ENCODE assay signal across 17 mouse cellular contexts in genomic region chr2:27209370-27209769, GRCm38 (mm10). TPM values are rescaled to one million over a fixed set of nuclear protein-coding genes. Genes with fewer than 3 reads are reported as not detected.
A peak's percentile ranks its signal among the peaks of the same experiment; 100 is the strongest.
DNase-seq lines count a peak whose midpoint lies in the region; ATAC-seq lines count a peak whose summit lies in the region.
"Had no signal": no experiment of that assay in that cellular context is flagged by ENCODE, and none has a peak within 500 bp of the region (broad histone marks: within the 10 kb centered on the region; RNA-seq: fewer than 3 reads in every experiment).

No protein-coding gene starts in this region.

- no peak overlapping the region for H3K9ac ChIP-seq in kidney, embryonic 16.5 days (replicated peaks; ENCODE audit: low read length)
- H3K9ac ChIP-seq: hindbrain, embryonic 15.5 days; neural tube, embryonic 15.5 days had no signal

- H3K4me1 ChIP-seq in kidney, embryonic 16.5 days (ENCODE audit: insufficient read depth, low read length): peaks cover 12% of the 10 kb centered on the region; the same call in 1 of the 2 replicates
- H3K4me1 ChIP-seq in embryonic facial prominence, embryonic 10.5 days: peaks cover 28% of the 10 kb centered on the region
- peaks cover 89% of the 10 kb centered on the region for H3K4me1 ChIP-seq in limb, embryonic 10.5 days

- no peak overlapping the region for H3K4me2 ChIP-seq in kidney, embryonic 16.5 days (replicated peaks; ENCODE audit: low read depth, low read length)
- H3K4me2 ChIP-seq: hindbrain, embryonic 15.5 days; neural tube, embryonic 15.5 days had no signal

- peak; percentile 39 for DNase-seq in gastrocnemius, postnatal 25 days
- no peak for DNase-seq in gastrocnemius, adult 18-20 months (ENCODE audit: low spot score)
- DNase-seq in kidney, adult 8-10 months: no peak
- DNase-seq in embryonic facial prominence, embryonic 10.5 days (ENCODE audit: low spot score): peak; percentile 16
- DNase-seq in limb, embryonic 10.5 days (ENCODE audit: low spot score): no peak
- no peak for DNase-seq in frontal cortex, postnatal 25 days (ENCODE audit: low spot score in 2 of 2)
- DNase-seq in spleen, postnatal 14 days (ENCODE audit: low spot score in 2 of 2): no peak
- DNase-seq: B cell, adult 2 months; cerebellum, adult 18-20 months had no signal

- no peaks in the 10 kb centered on the region for H3K9me3 ChIP-seq in kidney, embryonic 16.5 days (ENCODE audit: low read length)
- no peaks in the 10 kb centered on the region for H3K9me3 ChIP-seq in embryonic facial prominence, embryonic 10.5 days
- H3K9me3 ChIP-seq in limb, embryonic 10.5 days (replicated peaks): no peaks in the 10 kb centered on the region
- H3K9me3 ChIP-seq: G1E; hindbrain, embryonic 15.5 days; neural tube, embryonic 15.5 days had no signal

- WGBS in kidney, embryonic 16.5 days: 35% methylated on average over 9 of the region's 9 CpGs
- WGBS in embryonic facial prominence, embryonic 10.5 days: 67% methylated on average over 9 of the region's 9 CpGs
- 81% methylated on average over 9 of the region's 9 CpGs for WGBS in limb, embryonic 10.5 days

- no peak overlapping the region; the same call in 1 of the 2 replicates for H3K27ac ChIP-seq in kidney, embryonic 16.5 days (ENCODE audit: low read length)
- H3K27ac ChIP-seq in embryonic facial prominence, embryonic 10.5 days (replicated peaks): peak overlapping the region; percentile 66
- peak overlapping the region; percentile 91 for H3K27ac ChIP-seq in limb, embryonic 10.5 days
- H3K27ac ChIP-seq: hindbrain, embryonic 15.5 days; left cerebral cortex, adult 2 months; neural tube, embryonic 15.5 days had no signal

- 0 out of 2 replicates have a peak, but pooled peaks cover 6% of the 10 kb centered on the region for H3K36me3 ChIP-seq in kidney, embryonic 16.5 days (ENCODE audit: insufficient read depth, low read length)
- no peaks in the 10 kb centered on the region for H3K36me3 ChIP-seq in embryonic facial prominence, embryonic 10.5 days (replicated peaks)
- H3K36me3 ChIP-seq in limb, embryonic 10.5 days: no peaks in the 10 kb centered on the region
- H3K36me3 ChIP-seq: G1E; hindbrain, embryonic 15.5 days; neural tube, embryonic 15.5 days had no signal

- 0 out of 2 replicates have a peak, but pooled peaks have one; percentile 5 for ATAC-seq in kidney, embryonic 16.5 days (ENCODE audit: low FRiP score, low TSS enrichment)

- H3K27me3 ChIP-seq in kidney, embryonic 16.5 days (ENCODE audit: insufficient read depth, low read length): no peaks in the 10 kb centered on the region
- H3K27me3 ChIP-seq in embryonic facial prominence, embryonic 10.5 days (replicated peaks; ENCODE audit: low read depth, poor library complexity, severe bottlenecking): no peaks in the 10 kb centered on the region
- H3K27me3 ChIP-seq in limb, embryonic 10.5 days (ENCODE audit: low read depth, poor library complexity, severe bottlenecking): no peaks in the 10 kb centered on the region
- H3K27me3 ChIP-seq: hindbrain, embryonic 15.5 days; neural tube, embryonic 15.5 days had no signal

- no peak overlapping the region for H3K4me3 ChIP-seq in kidney, embryonic 16.5 days (ENCODE audit: low read length)
- no peak overlapping the region for H3K4me3 ChIP-seq in embryonic facial prominence, embryonic 10.5 days
- H3K4me3 ChIP-seq in limb, embryonic 10.5 days: 0 out of 2 replicates have a peak overlapping the region, but pooled peaks have one; percentile 21
- H3K4me3 ChIP-seq: erythroblast, embryonic 14.5 days; hindbrain, embryonic 15.5 days; left cerebral cortex, adult 2 months; neural tube, embryonic 15.5 days had no signal

RNA-seq across cellular contexts. Expression of gene Sardh, which starts 38.8 kb away (rescaled TPM):
- 1 to 10 TPM; 2.4 to 2.5 TPM for total RNA-seq in gastrocnemius, postnatal 25 days (2021)
- total RNA-seq in gastrocnemius, adult 18-20 months (2021): under 1 TPM; 0.82 to 0.85 TPM
- 64.7 and 71.3 TPM in 2 replicates for polyA plus RNA-seq in kidney, embryonic 16.5 days (2015; fragmentation: Nextera tagmentation; extraction: Ambion mirVana)
- 1.5 and 2.9 TPM in 2 replicates for polyA plus RNA-seq in embryonic facial prominence, embryonic 10.5 days (2016; fragmentation: Nextera tagmentation; extraction: Ambion mirVana)
- 2.5 and 3.1 TPM in 2 replicates for polyA plus RNA-seq in limb, embryonic 10.5 days (2016; fragmentation: Nextera tagmentation; extraction: Ambion mirVana)
- total RNA-seq: monocyte, adult 5-6 weeks had no signal
- polyA plus RNA-seq: G1E had no signal

RNA-seq across cellular contexts. Expression of gene Dbh, which starts 44.3 kb away (rescaled TPM):
- not detected for total RNA-seq in gastrocnemius, postnatal 25 days (2021)
- total RNA-seq in gastrocnemius, adult 18-20 months (2021): not detected
- polyA plus RNA-seq in kidney, embryonic 16.5 days (2015; fragmentation: Nextera tagmentation; extraction: Ambion mirVana): 3.0 and 7.1 TPM in 2 replicates
- 0.25 and 0.87 TPM in 2 replicates for polyA plus RNA-seq in embryonic facial prominence, embryonic 10.5 days (2016; fragmentation: Nextera tagmentation; extraction: Ambion mirVana)
- not detected in 2 replicates for polyA plus RNA-seq in limb, embryonic 10.5 days (2016; fragmentation: Nextera tagmentation; extraction: Ambion mirVana)
- total RNA-seq: megakaryocyte, adult 5-6 weeks; monocyte, adult 5-6 weeks had no signal
- polyA plus RNA-seq: erythroblast, embryonic 14.5 days; G1E had no signal

Comparison
In these comparisons a context has a peak if more than half of its experiments do, and no peak if none do; other contexts are left out.
1. DNase-seq: peak in gastrocnemius, postnatal 25 days (single experiment) and embryonic facial prominence, embryonic 10.5 days (single experiment); none in gastrocnemius, adult 18-20 months (single experiment), kidney, adult 8-10 months (0 of 2), limb, embryonic 10.5 days (single experiment), frontal cortex, postnatal 25 days (0 of 2) and spleen, postnatal 14 days (0 of 2).
2. RNA of gene Sardh, which starts 38.8 kb away (polyA plus RNA-seq): 64.7 to 71.3 TPM in kidney, embryonic 16.5 days; 2.5 to 3.1 TPM in limb, embryonic 10.5 days and 1.5 to 2.9 TPM in embryonic facial prominence, embryonic 10.5 days; every median in the first group is over 10 times any median in the second.